Mouse (Mus musculus): ENCODE results near the gene Fgd4.
A peak's percentile ranks its signal among the peaks of the same experiment; 100 is the strongest.

Gene Fgd4

GRCm38 (mm10) chr16:16600461-16600860, at the start of gene Fgd4:
Gene Fgd4 (minus strand): TSS chr16:16600549.
- DNase-seq (ENCODE audit: low spot score), result no peak

DNA sequence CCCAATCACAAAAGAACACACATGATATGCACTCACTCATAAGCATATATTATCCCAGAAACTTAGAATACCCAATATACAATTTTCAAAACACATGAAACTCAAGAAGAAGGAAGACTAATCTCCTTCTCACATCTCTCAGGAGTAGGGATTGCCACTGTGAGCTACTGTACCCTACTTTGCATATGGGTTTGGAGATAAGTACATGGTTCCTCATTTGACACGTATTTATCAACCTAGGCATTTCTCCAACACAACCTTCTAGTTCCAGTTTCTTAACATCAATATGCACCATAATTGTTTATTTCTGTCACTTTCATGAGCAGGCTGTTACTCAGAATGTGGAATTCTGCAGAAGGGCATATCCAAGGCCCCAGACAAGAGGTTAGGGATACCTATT, 44.8 kb upstream of the Fgd4 start:
- DNase-seq (ENCODE audit: low spot score), result no peak

GRCm38 (mm10) chr16:16633730-16634129, 33.4 kb upstream of the Fgd4 start:
- DNase-seq (ENCODE audit: low spot score), result no peak

DNA sequence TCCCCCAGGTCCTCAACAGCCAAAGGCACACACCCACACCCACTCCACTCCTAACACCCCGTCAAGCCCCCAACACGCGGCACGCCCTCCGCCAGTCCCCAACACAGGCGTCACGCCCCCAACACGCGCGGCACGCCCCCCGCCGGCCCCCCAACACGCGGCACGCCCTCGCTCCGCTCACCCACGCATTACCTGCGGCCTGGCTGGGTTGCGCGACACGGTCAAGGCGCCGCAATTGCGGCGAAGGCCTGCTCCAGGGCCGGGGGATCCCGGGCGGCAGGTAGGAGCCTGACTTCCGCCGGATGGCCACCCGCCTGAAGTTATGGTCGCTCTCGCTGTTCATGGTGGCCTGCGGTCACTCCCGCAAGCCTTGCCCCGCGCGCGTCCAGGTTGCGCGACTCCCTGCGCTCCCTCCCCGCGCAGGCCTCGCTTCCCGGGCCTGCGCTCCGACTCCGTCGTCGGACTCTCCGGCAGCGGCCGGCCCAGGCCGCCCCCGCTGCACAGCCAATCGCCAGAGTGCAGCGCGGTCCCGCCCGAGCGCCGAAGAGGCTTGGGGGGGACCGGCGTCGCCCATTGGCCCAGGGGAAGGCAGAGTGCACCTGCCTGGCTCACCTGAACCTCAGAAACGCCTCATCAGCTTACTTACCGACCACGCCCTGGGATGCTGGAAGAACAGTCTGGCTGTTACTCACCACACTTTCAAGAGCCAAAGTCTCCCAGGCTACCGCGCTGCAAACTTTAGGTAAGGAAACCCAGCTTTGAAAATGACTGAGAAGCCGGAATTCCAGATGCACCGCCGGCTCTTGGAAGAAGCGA, 555 bp downstream of the Fgd4 start:
- DNase-seq (ENCODE audit: low spot score), result peak; percentile 84

DNA sequence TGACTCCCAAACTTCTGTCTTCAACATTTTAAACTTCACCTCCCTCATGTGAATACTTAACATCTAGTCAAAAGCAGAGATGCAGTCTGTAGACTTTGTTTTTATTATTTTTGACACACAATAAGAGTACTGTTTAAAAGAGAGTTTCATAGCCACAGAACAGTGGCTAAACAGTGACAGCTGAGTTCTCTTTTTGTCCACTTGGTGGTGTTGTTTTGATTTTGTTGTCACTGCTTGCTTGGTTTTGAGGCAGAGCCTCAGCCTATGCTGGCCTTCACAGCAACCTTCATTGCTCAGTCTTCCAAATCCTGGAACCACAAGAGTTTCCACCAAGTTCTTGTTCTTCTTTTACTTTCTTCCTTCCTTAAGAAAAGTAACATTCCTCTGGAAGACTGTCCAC, 3.8 kb downstream of the Fgd4 start:
- no peak for DNase-seq (ENCODE audit: low spot score)

DNA sequence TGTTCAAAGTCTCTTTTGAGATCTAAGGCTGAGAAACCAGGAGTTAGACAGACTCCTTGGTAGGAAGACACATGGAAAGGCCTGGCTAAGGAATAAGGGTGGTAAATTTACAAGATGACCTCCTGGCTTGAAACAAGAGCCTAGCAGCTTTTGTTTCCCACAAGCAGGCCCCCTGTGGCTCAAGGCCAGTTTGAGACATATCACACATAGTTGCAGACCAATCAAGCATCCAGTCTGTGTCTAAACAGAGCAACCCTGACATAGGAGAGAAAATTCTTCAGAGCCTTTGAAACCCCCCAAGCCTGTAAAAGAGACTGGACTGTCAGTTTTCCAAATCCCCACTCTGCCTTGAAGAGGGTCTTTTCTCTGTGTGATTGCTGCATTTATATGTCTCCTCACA, 7.7 kb downstream of the Fgd4 start:
- DNase-seq (ENCODE audit: low spot score), result no peak

DNA sequence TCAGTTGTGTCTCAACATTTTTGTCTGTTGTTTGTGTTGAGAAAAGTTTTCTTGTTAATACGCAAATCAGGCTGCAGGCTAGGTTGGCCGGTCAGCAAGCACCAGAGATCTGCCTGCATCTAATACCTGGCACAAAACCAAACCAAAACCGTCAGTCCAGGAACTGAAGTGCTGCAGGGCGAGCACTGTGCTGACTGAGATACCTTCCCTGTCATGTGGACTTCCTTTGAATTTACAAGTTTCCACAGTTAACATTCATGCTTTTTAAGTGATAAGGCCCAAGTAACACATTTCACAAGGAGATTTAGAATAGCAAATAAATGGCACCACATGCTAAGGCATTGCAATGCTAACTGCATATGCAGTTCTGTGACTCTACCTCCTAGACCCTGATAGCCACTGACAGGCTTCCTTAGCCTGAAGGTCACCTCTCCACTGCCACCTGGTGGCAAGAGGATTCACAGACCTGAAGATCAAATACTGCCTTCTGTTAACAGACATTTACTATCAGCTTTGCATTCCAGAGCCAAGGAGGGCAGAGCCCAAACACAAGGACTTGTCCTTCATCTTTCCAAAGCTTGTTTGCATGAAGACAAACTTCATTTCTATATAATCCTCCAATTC, 15.8 kb downstream of the Fgd4 start:
- DNase-seq (ENCODE audit: low spot score), result peak; percentile 53

DNA sequence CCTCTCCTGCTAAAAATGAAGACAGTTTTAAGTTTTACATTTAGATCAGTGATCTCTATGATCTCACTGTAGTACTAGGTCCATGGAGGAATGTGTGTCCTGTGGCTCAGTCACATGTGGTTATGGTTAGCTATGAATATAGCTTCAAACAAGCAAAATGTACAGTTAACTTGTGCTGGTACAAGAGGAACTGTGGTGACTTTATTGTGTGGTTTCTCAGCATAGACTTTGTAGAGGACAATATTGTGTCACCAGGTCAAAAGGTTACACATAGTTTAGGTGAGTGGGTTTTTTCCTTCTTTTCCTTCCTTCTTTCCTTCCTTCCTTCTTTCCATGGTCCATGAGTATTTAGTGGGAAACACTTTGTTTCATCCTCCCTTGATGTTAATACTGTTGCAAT, 23.8 kb downstream of the Fgd4 start:
- no peak for DNase-seq (ENCODE audit: low spot score)

GRCm38 (mm10) chr16:16574508-16574907, 25.8 kb downstream of the Fgd4 start:
- no peak for DNase-seq (ENCODE audit: low spot score)

- DNase-seq (ENCODE audit: low spot score), result no peak
Observed at GRCm38 (mm10) chr16:16573167-16573566, 27.2 kb downstream of the Fgd4 start.

- no peak for DNase-seq (ENCODE audit: low spot score)
Observed at GRCm38 (mm10) chr16:16571356-16571755, 29.0 kb downstream of the Fgd4 start.

- DNase-seq (ENCODE audit: low spot score), result no peak
Observed at GRCm38 (mm10) chr16:16566786-16567185, 33.6 kb downstream of the Fgd4 start.

GRCm38 (mm10) chr16:16566215-16566614, 34.1 kb downstream of the Fgd4 start:
- DNase-seq (ENCODE audit: low spot score), result no peak

- DNase-seq (ENCODE audit: low spot score), result no peak
Observed at GRCm38 (mm10) chr16:16565786-16566185, 34.6 kb downstream of the Fgd4 start.

DNA sequence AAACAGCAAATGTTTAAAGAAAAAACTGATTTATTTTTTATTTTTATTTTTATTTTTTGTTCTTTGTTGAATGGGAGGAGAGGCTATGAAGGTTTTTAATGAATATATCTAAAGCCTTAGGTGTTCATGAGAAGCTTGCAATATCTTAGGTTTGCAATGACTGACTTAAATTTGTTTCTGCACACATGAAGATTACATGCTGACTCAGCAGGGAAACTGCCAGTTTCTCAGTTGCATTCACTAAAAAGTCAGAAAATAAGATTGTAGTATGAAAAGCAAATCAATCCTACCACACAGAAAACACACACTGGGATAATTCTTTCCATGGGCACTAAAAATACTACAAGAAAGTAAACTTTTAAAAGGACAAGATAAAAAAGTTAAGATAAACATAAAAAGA, 39.6 kb downstream of the Fgd4 start:
- DNase-seq (ENCODE audit: low spot score), result no peak

GRCm38 (mm10) chr16:16559878-16560531, 40.3 kb downstream of the Fgd4 start:
- DNase-seq (ENCODE audit: low spot score), result peak; percentile 84

DNA sequence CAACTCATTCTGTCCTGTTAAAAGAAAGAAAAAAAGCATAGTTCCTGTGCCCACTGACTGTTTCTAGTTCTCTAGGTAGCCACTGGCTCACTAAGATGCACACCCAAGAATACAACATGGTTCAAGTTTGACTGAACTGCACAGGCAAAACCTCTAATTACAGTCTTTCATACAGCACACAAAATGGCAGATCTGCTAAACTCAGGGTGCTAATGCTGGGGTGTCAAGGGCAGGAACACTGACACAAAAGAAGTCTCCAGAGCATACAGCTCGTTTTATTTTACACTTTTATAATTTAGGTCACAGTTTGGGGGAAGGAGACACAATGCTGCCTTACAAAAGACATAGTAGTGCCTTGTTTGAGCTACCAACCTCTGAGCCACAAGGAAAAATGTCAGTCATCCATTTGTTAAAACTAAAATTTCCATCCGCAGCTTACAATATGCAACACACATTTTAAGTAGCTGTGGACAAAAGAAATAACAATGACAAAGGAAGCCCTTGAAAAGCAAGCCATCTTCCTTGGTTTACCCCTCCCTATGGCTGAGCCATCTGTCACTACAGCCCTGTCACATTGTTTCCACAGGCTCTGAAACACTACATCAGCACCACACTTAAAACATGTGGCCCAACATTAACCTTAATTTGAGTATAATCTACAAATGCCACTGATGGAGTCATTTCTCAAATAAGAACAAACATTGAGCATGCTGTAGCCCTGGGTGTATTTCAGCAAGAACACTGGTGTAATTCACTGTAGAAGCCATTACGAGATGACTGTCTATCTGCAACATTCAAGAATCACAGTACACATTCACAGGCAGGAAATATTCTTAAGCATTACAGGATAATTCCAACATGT, 41.1 kb downstream of the Fgd4 start:
- DNase-seq (ENCODE audit: low spot score), result no peak

GRCm38 (mm10) chr16:16557738-16558137, 42.6 kb downstream of the Fgd4 start:
- DNase-seq (ENCODE audit: low spot score), result no peak

GRCm38 (mm10) chr16:16554098-16554497, 46.3 kb downstream of the Fgd4 start:
- DNase-seq (ENCODE audit: low spot score), result no peak

DNA sequence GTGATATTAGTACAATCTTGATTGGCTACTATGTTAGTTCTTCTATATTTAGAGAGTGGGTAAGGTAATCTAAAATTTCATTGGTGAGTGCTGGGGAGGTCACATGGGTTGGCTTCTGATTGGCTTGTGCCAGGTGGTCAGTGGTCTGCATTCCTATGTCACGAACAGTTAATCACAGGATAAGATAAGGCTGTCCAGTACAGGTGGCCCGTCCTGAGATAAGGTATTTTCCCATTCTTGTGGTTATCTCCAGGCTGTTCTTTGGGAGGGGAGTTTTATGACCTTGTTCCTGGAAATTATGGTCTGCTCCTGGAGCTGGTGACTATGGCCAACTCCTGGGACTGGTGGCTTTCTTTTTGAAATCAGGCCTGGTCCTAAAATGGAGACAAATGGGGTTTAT, 48.2 kb downstream of the Fgd4 start:
- DNase-seq (ENCODE audit: low spot score), result peak; percentile 26

- DNase-seq (ENCODE audit: low spot score), result no peak
Observed at GRCm38 (mm10) chr16:16549105-16549504, 51.2 kb downstream of the Fgd4 start.

- DNase-seq (ENCODE audit: low spot score), result no peak
Observed at GRCm38 (mm10) chr16:16546657-16547056, 53.7 kb downstream of the Fgd4 start.

Measured in yolk sac, embryonic 10.5 days (tissue).